Mouse (Mus musculus) embryonic facial prominence, embryonic 12.5 days (tissue): ENCODE results near the gene Izumo1. TPM values are rescaled to one million over a fixed set of nuclear protein-coding genes. Genes with fewer than 3 reads are reported as not detected.

Experiments
- ATAC-seq: fragments of 200-750 bp; cut with Nextera tagmentation; 2 replicates; pipeline ENCODE4 v1.8.0; 2017; ENCODE audit not compliant: insufficient number of reproducible peaks, insufficient read depth, low FRiP score, low TSS enrichment
- H3K27ac ChIP-seq: fragments of 300-500 bp; sonication (generic); 2 replicates; pipeline ENCODE4 v1.5.1; 2016; ENCODE audit warnings: mild to moderate bottlenecking
- H3K27me3 ChIP-seq: fragments of 300-500 bp; sonication (generic); 2 replicates; pipeline ENCODE4 v1.6.1; 2016; ENCODE audit warnings: mild to moderate bottlenecking, moderate library complexity
- H3K36me3 ChIP-seq: fragments of 300-500 bp; sonication (generic); 2 replicates; pipeline ENCODE4 v1.6.1; 2016; ENCODE audit warnings: mild to moderate bottlenecking
- H3K4me1 ChIP-seq: fragments of 300-500 bp; sonication (generic); 2 replicates; pipeline ENCODE4 v1.6.1; 2016
- H3K4me2 ChIP-seq: fragments of 300-500 bp; sonication (generic); replicated peaks from 2 replicates; pipeline ENCODE4 v1.6.1; 2016; ENCODE audit warnings: mild to moderate bottlenecking, moderate library complexity
- H3K4me3 ChIP-seq: fragments of 300-500 bp; sonication (generic); 2 replicates; pipeline ENCODE4 v1.5.1; 2016; ENCODE audit warnings: mild to moderate bottlenecking
- H3K9ac ChIP-seq: fragments of 300-500 bp; sonication (generic); 2 replicates; pipeline ENCODE4 v1.6.1; 2016; ENCODE audit warnings: mild to moderate bottlenecking, moderate library complexity
- H3K9me3 ChIP-seq: fragments of 300-500 bp; sonication (generic); 2 replicates; pipeline ENCODE4 v1.6.1; 2016; ENCODE audit warnings: mild to moderate bottlenecking, moderate library complexity
- WGBS: fragments of 180-500 bp; shearing (Covaris S2); methylation state at CpG from one replicate; pipeline ENCODE4 v1.1.7; 2016; 5-methylcytosine and 5-hydroxymethylcytosine counted together
- polyA plus RNA-seq: library from polyadenylated mRNA; unstranded; fragments of >200 nt; fragmentation: Nextera tagmentation; extraction: Ambion mirVana; gene quantifications from 2 replicates; pipeline ENCODE4 v1.2.1, GENCODE M21; 2016

Izumo1 gene
- polyA plus RNA-seq, 1 experiment from 2014 or later = 0.23 TPM

DNA sequence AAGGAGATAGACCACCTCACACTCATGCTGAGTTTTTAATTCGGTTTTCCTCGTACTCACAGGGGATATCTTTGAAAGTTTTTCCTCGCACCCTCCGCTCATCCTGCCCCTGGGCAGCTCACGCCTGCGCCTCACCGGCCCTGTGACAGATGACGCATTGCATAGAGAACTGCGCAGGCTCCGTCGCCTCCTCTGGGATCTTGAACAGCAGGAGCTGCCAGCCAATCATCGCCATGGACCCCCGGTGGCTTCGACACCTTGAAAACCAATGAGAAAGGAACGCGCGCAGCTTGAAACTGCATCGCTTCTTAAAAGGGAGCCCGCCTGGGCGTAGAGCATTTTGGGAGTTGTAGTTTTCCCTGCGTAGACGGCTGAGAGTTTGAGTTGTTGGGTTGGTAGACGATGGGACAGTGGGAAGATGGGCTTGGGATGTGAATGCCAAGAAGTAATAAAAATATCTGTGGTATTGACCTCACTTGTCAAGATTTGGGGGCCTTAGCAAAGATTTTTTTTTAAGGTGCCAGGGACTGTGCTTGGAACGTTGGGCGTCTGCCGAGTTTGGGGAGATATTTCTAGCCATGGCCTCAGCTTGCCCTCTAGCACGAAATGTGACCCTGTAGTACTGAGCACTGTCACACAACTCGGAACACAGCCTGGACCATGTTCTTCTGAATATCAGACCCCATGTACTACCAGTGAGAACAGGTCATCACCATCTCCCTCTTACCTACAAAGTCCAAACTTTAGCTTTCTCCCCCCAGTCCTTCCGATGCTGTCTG is 17.2 kb downstream of the Izumo1 start:
- H3K4me2 ChIP-seq = peak overlapping the region; percentile 53
- peak overlapping the region; percentile 32; the same call in 1 of the 2 replicates for H3K27ac ChIP-seq
- H3K4me1 ChIP-seq = peaks cover 28% of the 10 kb centered on the region
- H3K27me3 ChIP-seq = no peaks in the 10 kb centered on the region
- peak; percentile 73; the same call in 1 of the 2 replicates for ATAC-seq
- H3K36me3 ChIP-seq = peaks cover 8% of the 10 kb centered on the region; the same call in 1 of the 2 replicates
- peak overlapping the region; percentile 33 for H3K9ac ChIP-seq
- 16% methylated on average over 29 of the region's 29 CpGs for WGBS
- H3K4me3 ChIP-seq = peak overlapping the region; percentile 29
- H3K9me3 ChIP-seq = no peaks in the 10 kb centered on the region

DNA sequence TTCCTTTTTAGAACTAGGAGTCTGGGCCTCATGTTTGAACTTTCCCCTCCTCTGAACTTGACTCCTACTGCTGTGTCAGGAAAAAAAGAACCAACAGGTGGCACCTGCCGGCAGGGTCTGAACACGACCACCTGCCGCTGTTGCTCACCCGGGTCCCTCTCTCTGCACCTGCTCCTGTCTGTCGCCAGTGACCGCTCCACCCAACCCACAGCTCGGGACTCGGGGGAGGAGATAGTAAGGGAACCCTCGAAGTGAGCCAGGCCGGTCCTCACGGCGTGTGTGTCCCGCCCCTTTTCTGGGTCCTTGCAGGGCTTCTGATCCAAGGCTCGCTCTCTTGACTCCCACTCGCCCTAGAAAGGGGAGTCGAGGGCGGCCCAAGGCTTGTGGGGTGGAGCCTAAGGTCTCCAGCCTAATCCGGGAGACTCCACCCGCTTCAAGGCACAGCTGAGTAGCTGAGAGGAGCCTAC is 18.0 kb downstream of the Izumo1 start, which contains the start of gene Mamstr:
Gene Mamstr, plus strand, starts transcription at position 417 of the 467 bp plus-strand sequence.
- Histone ChIP-seq H3K4me1 (peaks cover 32% of the 10 kb centered on the region), H3K4me2 (peak within 1 kb of the TSS; percentile 53; the same call in 1 of the 2 replicates), H3K9ac (no peak within 1 kb of the TSS), H3K9me3 (no peaks in the 10 kb centered on the region), H3K4me3 (no peak within 1 kb of the TSS), H3K27ac (peak within 1 kb of the TSS; percentile 42; the same call in 1 of the 2 replicates), H3K36me3 (peaks cover 8% of the 10 kb centered on the region; the same call in 1 of the 2 replicates), H3K27me3 (no peaks in the 10 kb centered on the region)
- WGBS = 20% methylated on average over 19 of the region's 19 CpGs
- no peak for ATAC-seq

DNA sequence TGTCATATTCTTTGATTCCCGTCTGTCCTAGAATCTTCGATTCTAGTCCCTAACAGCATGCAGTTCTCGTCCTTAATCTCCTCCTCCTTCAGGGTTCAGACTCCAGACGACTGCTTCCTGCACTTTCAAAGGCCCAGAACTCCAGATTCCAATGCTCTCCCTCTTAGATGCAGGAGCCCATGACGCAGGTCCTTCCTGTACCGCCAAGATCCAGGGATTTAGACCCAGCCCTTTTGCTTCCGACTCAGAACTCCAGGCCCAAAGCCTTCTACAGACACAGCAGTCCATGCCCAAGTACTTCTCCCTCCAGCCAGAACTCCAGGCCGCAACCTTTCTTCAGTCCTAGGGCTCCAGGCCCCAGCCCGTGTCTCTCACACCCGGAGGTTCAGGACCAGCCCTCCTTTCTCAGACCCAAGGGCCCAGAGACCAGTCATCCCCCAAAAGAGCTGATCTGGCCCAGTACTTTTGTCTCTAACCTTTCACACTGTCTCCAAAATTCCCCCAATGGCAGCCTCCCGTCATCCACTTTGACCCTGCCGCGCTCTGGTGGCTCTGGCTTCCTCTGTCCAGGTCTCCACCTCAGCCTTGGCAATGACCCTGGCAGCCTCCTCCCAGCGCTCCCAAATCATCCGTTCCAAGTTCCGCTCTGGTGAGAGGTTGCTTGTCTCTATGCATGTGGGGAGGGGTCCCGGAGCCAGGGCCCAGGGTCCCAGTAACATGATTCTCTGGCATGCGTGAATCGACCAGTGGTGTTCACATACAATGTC is 18.8 kb downstream of the Izumo1 start:
- H3K4me2 ChIP-seq = 0 out of 2 replicates have a peak overlapping the region, but pooled peaks have one; percentile 1

DNA sequence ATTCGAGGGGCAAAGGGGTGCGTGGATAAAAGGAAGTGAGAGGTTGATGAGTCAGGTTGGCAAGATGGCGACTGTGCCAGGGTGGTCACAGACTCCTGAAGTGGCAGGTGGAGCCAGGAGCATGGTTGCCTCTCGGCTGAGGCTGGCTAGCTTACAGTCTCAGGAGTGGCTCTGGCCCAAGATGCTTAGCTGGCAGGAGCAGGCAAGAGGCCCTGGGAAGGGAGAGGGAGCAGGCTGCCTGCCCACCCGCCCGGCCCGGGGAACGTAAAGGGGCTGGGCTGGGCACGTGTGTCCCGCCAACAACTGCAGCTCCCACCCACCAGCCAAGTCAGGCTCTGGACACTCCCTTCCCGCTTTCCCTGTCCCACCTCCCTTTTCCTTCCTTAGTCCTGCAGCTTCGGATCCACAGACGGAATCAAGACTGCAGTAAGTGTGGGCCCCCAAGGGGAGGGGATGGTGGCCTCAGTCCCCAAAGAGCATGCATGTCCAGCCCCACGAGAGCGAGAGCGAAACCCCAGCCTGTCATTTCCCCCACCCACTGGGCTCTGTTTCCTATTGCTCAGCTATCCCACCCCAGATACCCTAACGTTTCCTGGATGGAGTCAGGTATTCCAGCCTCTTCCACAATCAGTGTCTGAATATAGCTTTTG is 19.9 kb downstream of the Izumo1 start:
- Histone ChIP-seq H3K4me1 (peaks cover 36% of the 10 kb centered on the region), H3K4me3 (no peak overlapping the region), H3K27me3 (no peaks in the 10 kb centered on the region), H3K27ac (no peak overlapping the region), H3K9ac (no peak overlapping the region; the same call in 1 of the 2 replicates), H3K4me2 (peak overlapping the region; percentile 5), H3K9me3 (no peaks in the 10 kb centered on the region), H3K36me3 (peaks cover 4% of the 10 kb centered on the region; the same call in 1 of the 2 replicates)
- 71% methylated on average over 17 of the region's 17 CpGs for WGBS
- ATAC-seq = no peak

More for the DNA sequence above, 18.8 kb downstream of the Izumo1 start:
- Histone ChIP-seq H3K4me3 (no peak overlapping the region), H3K27ac (peak overlapping the region; percentile 42; the same call in 1 of the 2 replicates), H3K36me3 (peaks cover 8% of the 10 kb centered on the region; the same call in 1 of the 2 replicates), H3K27me3 (no peaks in the 10 kb centered on the region), H3K4me1 (peaks cover 36% of the 10 kb centered on the region), H3K9me3 (no peaks in the 10 kb centered on the region), H3K9ac (no peak overlapping the region)
- 72% methylated on average over 19 of the region's 19 CpGs for WGBS
- ATAC-seq = no peak

DNA sequence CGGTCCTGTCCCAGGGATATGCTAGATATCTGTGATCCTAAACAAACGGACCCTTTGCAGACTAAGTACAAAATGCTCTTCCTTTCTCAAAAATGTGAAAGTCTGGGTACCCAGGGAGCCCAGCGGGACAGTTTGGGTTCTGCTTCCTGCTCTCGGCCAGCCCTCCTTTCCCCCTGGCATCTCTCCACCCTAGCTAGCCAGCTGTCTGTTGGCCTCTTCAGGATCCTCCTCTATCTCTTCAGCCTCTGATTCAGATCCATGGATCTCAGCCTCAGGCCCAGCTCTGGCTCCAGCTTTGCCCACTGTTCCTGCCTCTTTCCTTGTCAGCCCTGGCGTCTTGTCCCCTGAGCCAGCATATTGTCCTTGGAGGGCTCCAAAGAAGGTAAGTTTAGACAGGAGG is 20.5 kb downstream of the Izumo1 start:
- Histone ChIP-seq H3K4me3 (peak overlapping the region; percentile 49; the same call in 1 of the 2 replicates), H3K4me2 (peak overlapping the region; percentile 68), H3K36me3 (no peaks in the 10 kb centered on the region), H3K9ac (no peak overlapping the region), H3K27me3 (no peaks in the 10 kb centered on the region), H3K9me3 (no peaks in the 10 kb centered on the region), H3K27ac (no peak overlapping the region), H3K4me1 (peaks cover 36% of the 10 kb centered on the region)
- no peak for ATAC-seq
- WGBS = 82% methylated on average over 5 of the region's 5 CpGs

DNA sequence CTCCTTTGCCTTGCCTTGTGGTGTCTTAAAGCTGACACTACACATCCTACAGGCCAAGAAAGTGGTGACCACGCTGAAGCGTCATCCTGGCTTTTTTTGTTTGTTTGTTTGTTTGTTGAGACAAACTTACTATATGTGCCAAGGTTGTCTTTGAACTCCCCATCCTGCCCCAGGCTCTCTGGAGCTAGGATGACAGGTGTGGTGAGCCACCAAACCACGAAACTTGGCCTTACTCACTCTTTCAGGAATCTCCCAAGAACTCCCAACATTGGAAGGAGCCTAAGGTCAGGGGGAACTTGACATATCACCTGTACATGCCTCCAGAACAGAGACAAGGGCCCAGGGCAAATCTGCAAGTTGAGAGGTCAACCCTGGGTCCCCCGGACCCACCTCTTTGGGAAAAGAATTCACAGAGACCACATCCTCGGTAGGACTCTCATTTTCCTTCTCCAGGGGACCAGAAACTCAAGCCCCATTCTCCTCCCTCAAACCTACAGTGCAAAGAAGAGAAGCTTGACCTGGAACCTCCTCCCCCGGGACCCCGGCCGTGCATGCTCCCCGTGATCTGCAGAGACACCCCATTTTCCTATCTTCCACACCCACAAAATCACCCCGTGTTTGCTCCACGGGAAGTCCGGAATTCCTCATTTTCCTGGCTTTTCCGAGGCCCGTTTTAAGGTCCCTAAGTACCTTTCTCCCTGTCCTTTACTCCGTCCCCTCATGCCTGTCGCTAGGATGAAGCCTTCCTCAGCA is 21.1 kb downstream of the Izumo1 start:
- H3K36me3 ChIP-seq = no peaks in the 10 kb centered on the region
- H3K4me1 ChIP-seq = peaks cover 36% of the 10 kb centered on the region
- 36% methylated on average over 16 of the region's 16 CpGs for WGBS
- no peaks in the 10 kb centered on the region for H3K27me3 ChIP-seq
- H3K4me2 ChIP-seq = peak overlapping the region; percentile 68
- peak overlapping the region; percentile 69 for H3K9ac ChIP-seq
- H3K4me3 ChIP-seq = peak overlapping the region; percentile 49
- no peak for ATAC-seq
- H3K27ac ChIP-seq = peak overlapping the region; percentile 93
- H3K9me3 ChIP-seq = no peaks in the 10 kb centered on the region

DNA sequence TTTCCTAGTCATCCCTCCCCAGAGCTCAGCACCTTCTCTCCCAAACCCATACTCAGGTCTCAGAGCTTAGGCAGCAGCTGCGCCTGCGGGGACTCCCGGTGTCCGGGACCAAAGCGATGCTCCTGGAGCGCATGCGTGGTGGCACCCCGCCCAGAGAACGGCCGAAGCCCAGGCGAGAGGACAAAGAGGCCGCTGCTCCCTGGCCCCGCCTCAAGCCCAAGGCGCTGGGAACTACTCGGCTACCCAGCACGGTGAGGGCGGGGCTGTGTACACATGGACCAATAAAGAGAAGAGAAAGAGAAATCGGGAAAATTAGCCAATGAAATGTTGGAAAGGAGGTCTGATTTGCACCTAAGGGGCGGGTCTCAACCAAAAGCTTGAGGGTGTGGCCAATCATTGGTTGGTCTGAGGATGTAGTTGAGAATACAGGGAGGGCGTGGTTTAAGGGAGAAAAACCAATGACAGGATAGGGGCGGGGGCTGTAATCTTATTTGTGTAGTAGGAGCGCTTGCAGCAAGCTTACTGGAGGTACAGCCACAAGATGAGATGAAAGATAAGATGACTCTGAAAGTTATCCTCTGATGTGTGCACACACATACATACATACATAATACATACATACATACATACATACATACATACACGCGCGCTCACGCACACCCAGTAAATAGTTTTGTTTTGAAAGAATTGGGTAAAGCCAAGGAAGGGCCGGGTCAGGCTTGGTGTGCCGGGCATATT is 22.0 kb downstream of the Izumo1 start:
- no peaks in the 10 kb centered on the region for H3K36me3 ChIP-seq
- no peaks in the 10 kb centered on the region for H3K27me3 ChIP-seq
- H3K9me3 ChIP-seq = no peaks in the 10 kb centered on the region
- peak overlapping the region; percentile 49 for H3K4me3 ChIP-seq
- WGBS = 2% methylated on average over 28 of the region's 28 CpGs
- H3K27ac ChIP-seq = peak overlapping the region; percentile 93
- H3K4me1 ChIP-seq = peaks cover 31% of the 10 kb centered on the region
- ATAC-seq = peak; percentile 89
- peak overlapping the region; percentile 68 for H3K4me2 ChIP-seq
- H3K9ac ChIP-seq = peak overlapping the region; percentile 69

DNA sequence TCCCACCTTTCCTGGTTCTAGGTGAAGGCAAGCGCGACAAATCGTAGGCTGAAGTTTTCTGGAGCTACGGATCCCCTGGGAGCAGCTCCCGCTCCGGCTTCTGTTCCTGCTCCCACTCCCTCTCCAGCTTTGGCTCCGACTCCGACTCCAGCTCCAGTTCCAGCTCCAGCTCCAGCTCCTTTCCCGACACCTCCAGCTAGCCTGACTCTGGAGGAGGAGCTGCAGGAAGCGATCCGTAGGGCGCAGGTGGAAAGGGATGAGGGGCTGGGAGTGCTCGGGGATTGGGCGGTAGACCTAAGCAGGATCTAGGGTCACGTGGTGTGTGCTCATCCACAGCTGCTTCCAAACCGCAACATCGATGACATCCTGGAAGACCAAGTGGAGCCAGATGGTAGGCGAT is 22.6 kb downstream of the Izumo1 start:
- 0 out of 2 replicates have a peak, but pooled peaks have one; percentile 3 for ATAC-seq
- H3K27ac ChIP-seq = peak overlapping the region; percentile 93

DNA sequence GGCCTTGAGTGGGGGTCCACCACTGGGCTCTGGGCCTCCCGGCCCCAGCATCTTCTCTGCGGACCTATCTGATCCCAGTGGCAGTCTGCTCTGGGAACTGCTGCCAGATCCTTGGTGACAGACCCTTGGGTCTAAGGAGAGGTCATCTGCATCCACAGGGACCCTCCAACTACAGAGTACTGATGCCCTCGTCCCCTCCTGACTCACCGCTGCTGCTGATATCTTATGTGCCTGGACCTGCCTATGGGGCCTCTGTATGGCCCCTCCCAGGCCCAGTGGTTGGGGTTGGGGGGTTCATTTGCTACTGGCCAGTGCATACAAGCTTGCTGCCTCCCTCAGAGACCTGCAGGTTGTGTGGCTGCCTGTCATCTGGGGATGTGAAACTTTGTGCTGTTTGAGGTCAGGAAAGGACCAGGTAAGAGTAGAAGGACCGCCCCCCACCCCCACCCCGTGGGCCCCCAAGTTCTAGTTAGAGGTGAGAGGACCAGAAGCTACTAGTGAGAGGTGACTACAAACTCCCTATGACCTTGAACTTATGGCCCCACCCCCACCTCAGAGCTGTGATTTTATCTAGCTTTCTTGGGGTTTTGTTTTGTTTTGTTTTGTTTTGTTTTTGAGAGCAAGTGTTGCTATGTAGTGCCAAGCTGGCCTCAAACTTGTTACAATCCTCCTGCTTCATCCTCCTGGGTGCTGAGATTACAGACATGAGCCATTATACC is 23.4 kb downstream of the Izumo1 start:
- 71% methylated on average over 6 of the region's 6 CpGs for WGBS
- Histone ChIP-seq H3K27ac (peak overlapping the region; percentile 93), H3K4me2 (peak overlapping the region; percentile 68), H3K4me1 (peaks cover 29% of the 10 kb centered on the region), H3K36me3 (no peaks in the 10 kb centered on the region), H3K9ac (no peak overlapping the region), H3K27me3 (no peaks in the 10 kb centered on the region), H3K9me3 (no peaks in the 10 kb centered on the region), H3K4me3 (peak overlapping the region; percentile 34; the same call in 1 of the 2 replicates)
- ATAC-seq = no peak

More for the DNA sequence above, 22.6 kb downstream of the Izumo1 start:
- Histone ChIP-seq H3K4me2 (peak overlapping the region; percentile 68), H3K4me1 (peaks cover 31% of the 10 kb centered on the region), H3K9ac (peak overlapping the region; percentile 36; the same call in 1 of the 2 replicates), H3K27me3 (no peaks in the 10 kb centered on the region), H3K4me3 (peak overlapping the region; percentile 34), H3K9me3 (no peaks in the 10 kb centered on the region), H3K36me3 (no peaks in the 10 kb centered on the region)
- 1% methylated on average over 18 of the region's 18 CpGs for WGBS

DNA sequence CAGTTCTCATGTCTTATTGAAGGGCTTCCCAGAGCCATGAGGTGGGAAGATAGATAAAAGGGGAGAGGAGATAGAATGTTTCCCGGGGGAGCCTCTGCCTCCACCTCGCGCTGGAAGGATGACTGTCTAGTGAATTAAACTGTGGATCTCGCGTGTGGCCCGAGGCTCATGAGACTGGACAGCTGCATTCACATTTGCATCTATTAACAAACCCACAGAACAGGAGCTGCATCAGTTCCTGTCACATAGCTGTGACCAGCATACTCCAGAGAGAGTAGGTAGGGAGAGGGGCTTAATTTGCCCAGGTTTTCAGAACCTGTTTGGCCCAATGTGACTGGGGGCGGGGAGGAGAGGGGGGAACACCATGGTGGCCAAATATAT is 24.0 kb downstream of the Izumo1 start:
- Histone ChIP-seq H3K4me1 (peaks cover 29% of the 10 kb centered on the region), H3K9ac (no peak overlapping the region), H3K27me3 (no peaks in the 10 kb centered on the region), H3K36me3 (no peaks in the 10 kb centered on the region), H3K4me3 (no peak overlapping the region), H3K27ac (no peak overlapping the region), H3K9me3 (no peaks in the 10 kb centered on the region), H3K4me2 (no peak overlapping the region)
- no peak for ATAC-seq
- WGBS = 86% methylated on average over 7 of the region's 7 CpGs
